24 mouse cellular contexts compared by ENCODE assay signal in the genomic region with DNA sequence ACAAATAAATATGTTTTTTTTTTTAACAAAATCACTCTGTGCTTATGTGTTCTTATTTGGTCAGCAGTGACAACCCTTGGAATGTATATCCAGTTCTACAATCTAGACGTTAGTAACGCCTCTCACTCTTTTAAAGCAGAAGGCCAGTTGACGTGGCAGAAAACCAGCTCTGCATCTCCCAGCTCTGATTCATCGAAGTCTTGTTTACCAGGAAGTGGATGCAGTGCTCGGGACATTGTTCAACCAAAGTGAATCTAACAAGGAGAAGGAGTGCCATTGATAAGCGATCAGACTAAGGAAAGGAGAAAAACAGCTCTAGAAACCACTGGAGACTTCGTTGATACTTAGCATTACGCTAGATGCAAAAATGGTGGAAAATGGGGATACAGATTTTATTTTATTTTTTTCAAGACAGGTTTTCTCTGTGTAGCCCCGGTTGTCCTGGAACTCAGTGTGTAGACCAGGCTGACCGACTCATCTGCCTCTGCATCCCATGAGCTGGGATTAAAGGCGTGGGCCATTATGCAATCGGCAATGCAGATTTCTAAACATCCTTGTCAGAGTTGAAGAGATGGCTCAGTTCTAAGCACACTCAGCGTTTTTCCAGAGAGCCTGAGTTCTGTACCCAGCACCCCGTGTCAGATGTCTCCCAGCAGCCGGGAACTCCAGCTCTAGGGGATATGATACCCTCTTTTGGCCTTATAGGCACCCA. TPM values are rescaled to one million over a fixed set of nuclear protein-coding genes. Genes with fewer than 3 reads are reported as not detected.
DNase-seq lines count a peak whose midpoint lies in the region; ATAC-seq and TF ChIP-seq lines count a peak whose summit lies in the region.
"Had no signal": no experiment of that assay in that cellular context is flagged by ENCODE, and none has a peak within 500 bp of the region (broad histone marks: within the 10 kb centered on the region; RNA-seq: fewer than 3 reads in every experiment).

No protein-coding gene starts in this region.

- H3K9ac ChIP-seq in hindbrain, embryonic 13.5 days = 0 out of 2 replicates have a peak overlapping the region, but pooled peaks have one; percentile 8
- no peak overlapping the region; the same call in 1 of the 2 replicates for H3K9ac ChIP-seq in stomach, postnatal 0 days (ENCODE audit: low read length)
- H3K9ac ChIP-seq: heart, embryonic 13.5 days; limb, embryonic 13.5 days; lung, embryonic 15.5 days had no signal

- no peak overlapping the region for H3K4me2 ChIP-seq in hindbrain, embryonic 13.5 days
- no peak overlapping the region for H3K4me2 ChIP-seq in stomach, postnatal 0 days (replicated peaks; ENCODE audit: low read depth)
- H3K4me2 ChIP-seq: heart, embryonic 13.5 days; limb, embryonic 13.5 days; liver, embryonic 11.5 days; lung, embryonic 15.5 days had no signal

- no peaks in the 10 kb centered on the region; the same call in 1 of the 2 replicates for H3K27me3 ChIP-seq in hindbrain, embryonic 13.5 days
- H3K27me3 ChIP-seq in hindbrain, embryonic 10.5 days (ENCODE audit: insufficient read depth, poor library complexity, severe bottlenecking) = no peaks in the 10 kb centered on the region
- H3K27me3 ChIP-seq in stomach, postnatal 0 days (ENCODE audit: control insufficient read depth, insufficient read depth, low read length) = no peaks in the 10 kb centered on the region
- H3K27me3 ChIP-seq: lung, embryonic 15.5 days had no signal

- ATAC-seq in hindbrain, embryonic 13.5 days (ENCODE audit: low FRiP score) = no peak
- ATAC-seq in granulocyte monocyte progenitor cell, adult 5-6 weeks (replicated peaks; ENCODE audit: poor library complexity, severe bottlenecking) = peak; percentile 33; the same call in 1 of the 2 replicates
- ATAC-seq in stomach, postnatal 0 days (ENCODE audit: low FRiP score, low TSS enrichment) = peak; percentile 91
- ATAC-seq: forebrain, embryonic 16.5 days; hindbrain, embryonic 16.5 days had no signal

- TF ChIP-seq CTCF in stomach, postnatal 0 days (IDR thresholded peaks at IDR 0.05; ENCODE audit: low read depth) = no peak

- no peak overlapping the region for H3K4me3 ChIP-seq in hindbrain, embryonic 13.5 days
- H3K4me3 ChIP-seq in hindbrain, embryonic 10.5 days = no peak overlapping the region
- H3K4me3 ChIP-seq in stomach, postnatal 0 days (ENCODE audit: low read depth, low read length) = no peak overlapping the region
- H3K4me3 ChIP-seq: erythroblast, embryonic 14.5 days; gastrocnemius, adult 2 months; heart, embryonic 13.5 days; limb, embryonic 13.5 days; lung, embryonic 15.5 days had no signal

- no peak for TF ChIP-seq EP300 in stomach, postnatal 0 days (optimal IDR thresholded peaks at IDR 0.05)

- H3K27ac ChIP-seq in hindbrain, embryonic 13.5 days = no peak overlapping the region
- no peak overlapping the region for H3K27ac ChIP-seq in hindbrain, embryonic 10.5 days
- no peak overlapping the region for H3K27ac ChIP-seq in stomach, postnatal 0 days (replicated peaks)
- H3K27ac ChIP-seq: gastrocnemius, adult 2 months; heart, embryonic 13.5 days; limb, embryonic 13.5 days; lung, embryonic 15.5 days had no signal

- 94% methylated on average over 15 of the region's 15 CpGs for WGBS in hindbrain, embryonic 13.5 days
- 92% methylated on average over 15 of the region's 15 CpGs for WGBS in hindbrain, embryonic 10.5 days
- 65% methylated on average over 15 of the region's 15 CpGs for WGBS in stomach, postnatal 0 days

- no peak for DNase-seq in hindbrain, embryonic 10.5 days (ENCODE audit: low spot score)
- DNase-seq in 3134 (ENCODE audit: extremely low read depth, insufficient read length, low spot score) = peak; percentile 22
- peak; percentile 69 for DNase-seq in stomach, postnatal 0 days (ENCODE audit: low spot score)
- no peak for DNase-seq in thymus, postnatal 25 days
- DNase-seq in gastrocnemius, postnatal 4 days (ENCODE audit: low spot score in 2 of 2) = no peak
- DNase-seq: adrenal gland, adult 8-10 months; cerebellum, adult 11-12 months; cerebellum, adult 9-11 months; gastrocnemius, adult 2 months; gastrocnemius, postnatal 36 days; heart, postnatal 10 days; kidney, adult 9 months; kidney, postnatal 10 days; lung, postnatal 4 days; midbrain, embryonic 14.5 days had no signal

- no peaks in the 10 kb centered on the region for H3K4me1 ChIP-seq in hindbrain, embryonic 13.5 days (replicated peaks)
- H3K4me1 ChIP-seq in hindbrain, embryonic 10.5 days (replicated peaks) = no peaks in the 10 kb centered on the region
- no peaks in the 10 kb centered on the region for H3K4me1 ChIP-seq in stomach, postnatal 0 days (replicated peaks; ENCODE audit: control insufficient read depth, insufficient read depth)
- H3K4me1 ChIP-seq: heart, embryonic 13.5 days; limb, embryonic 13.5 days; lung, embryonic 15.5 days had no signal

- no peaks in the 10 kb centered on the region for H3K36me3 ChIP-seq in hindbrain, embryonic 13.5 days
- no peaks in the 10 kb centered on the region for H3K36me3 ChIP-seq in hindbrain, embryonic 10.5 days
- no peaks in the 10 kb centered on the region for H3K36me3 ChIP-seq in stomach, postnatal 0 days (ENCODE audit: control insufficient read depth, insufficient read depth, low read length)
- H3K36me3 ChIP-seq: heart, embryonic 13.5 days; limb, embryonic 13.5 days; lung, embryonic 15.5 days had no signal

- no peaks in the 10 kb centered on the region for H3K9me3 ChIP-seq in hindbrain, embryonic 13.5 days
- no peaks in the 10 kb centered on the region for H3K9me3 ChIP-seq in hindbrain, embryonic 10.5 days
- H3K9me3 ChIP-seq in stomach, postnatal 0 days (ENCODE audit: control insufficient read depth, low read length) = no peaks in the 10 kb centered on the region
- H3K9me3 ChIP-seq: heart, embryonic 13.5 days; limb, embryonic 13.5 days; lung, embryonic 15.5 days had no signal

RNA-seq across cellular contexts. Expression of gene Strap, which starts 12.5 kb away (rescaled TPM):
- 171 and 175 TPM in 2 replicates for polyA plus RNA-seq in hindbrain, embryonic 13.5 days (2015; fragmentation: Nextera tagmentation; extraction: Ambion mirVana)
- 176 and 215 TPM in 2 replicates for polyA plus RNA-seq in hindbrain, embryonic 10.5 days (2016; fragmentation: Nextera tagmentation; extraction: Ambion mirVana)
- total RNA-seq in granulocyte monocyte progenitor cell, adult 5-6 weeks (2014; fragmentation: Nextera tagmentation) = 116 and 121 TPM in 2 replicates
- 155 and 171 TPM in 2 replicates for total RNA-seq in granulocyte monocyte progenitor cell, adult 5-6 weeks (2017)
- 74.9 and 77.7 TPM in 2 replicates for polyA plus RNA-seq in stomach, postnatal 0 days (2015; fragmentation: Nextera tagmentation; extraction: Ambion mirVana)
- 10 to 100 TPM; 95.1 to 95.8 TPM for total RNA-seq in gastrocnemius, postnatal 4 days (2021)

RNA-seq across cellular contexts. Expression of gene Dera, which starts 32.0 kb away (rescaled TPM):
- polyA plus RNA-seq in hindbrain, embryonic 13.5 days (2015; fragmentation: Nextera tagmentation; extraction: Ambion mirVana) = 16.2 and 19.0 TPM in 2 replicates
- polyA plus RNA-seq in hindbrain, embryonic 10.5 days (2016; fragmentation: Nextera tagmentation; extraction: Ambion mirVana) = 67.0 and 72.0 TPM in 2 replicates
- total RNA-seq in granulocyte monocyte progenitor cell, adult 5-6 weeks (2014; fragmentation: Nextera tagmentation) = 46.0 and 48.5 TPM in 2 replicates
- 113 and 143 TPM in 2 replicates for total RNA-seq in granulocyte monocyte progenitor cell, adult 5-6 weeks (2017)
- polyA plus RNA-seq in stomach, postnatal 0 days (2015; fragmentation: Nextera tagmentation; extraction: Ambion mirVana) = 47.1 and 49.4 TPM in 2 replicates
- total RNA-seq in gastrocnemius, postnatal 4 days (2021) = 10 to 100 TPM; 19.3 to 20.8 TPM

Comparison
In these comparisons a context has a peak if more than half of its experiments do, and no peak if none do; other contexts are left out.
1. DNase-seq: peak in 3134 (single experiment) and stomach, postnatal 0 days (single experiment); none in hindbrain, embryonic 10.5 days (single experiment), thymus, postnatal 25 days (single experiment) and gastrocnemius, postnatal 4 days (0 of 2).